Mouse (Mus musculus) heart, embryonic 13.5 days (tissue): Measurements from ENCODE around the gene Scly. TPM values are rescaled to one million over a fixed set of nuclear protein-coding genes. Genes with fewer than 3 reads are reported as not detected.

ENCODE experiments used
- ATAC-seq: fragments of 200-750 bp; cut with Nextera tagmentation; 2 replicates; pipeline ENCODE4 v1.8.0; 2017; ENCODE audit warnings: moderate TSS enrichment; ENCODE audit not compliant: insufficient number of reproducible peaks, low FRiP score, low TSS enrichment; ENCODE audit errors: extremely low read depth
- H3K27ac ChIP-seq: fragments of 300-500 bp; sonication (generic); replicated peaks from 2 replicates; pipeline ENCODE4 v1.5.1; 2015; ENCODE audit warnings: moderate library complexity, mild to moderate bottlenecking, inconsistent platforms
- H3K27me3 ChIP-seq: fragments of 300-500 bp; sonication (generic); replicated peaks from 2 replicates; pipeline ENCODE4 v1.6.1; 2015; ENCODE audit warnings: mild to moderate bottlenecking, inconsistent platforms
- H3K36me3 ChIP-seq: fragments of 300-500 bp; sonication (generic); 2 replicates; pipeline ENCODE4 v1.6.1; 2015; ENCODE audit warnings: mild to moderate bottlenecking, inconsistent platforms
- H3K4me1 ChIP-seq: fragments of 300-500 bp; sonication (generic); 2 replicates; pipeline ENCODE4 v1.6.1; 2015; ENCODE audit warnings: inconsistent platforms
- H3K4me2 ChIP-seq: fragments of 300-500 bp; sonication (generic); 2 replicates; pipeline ENCODE4 v1.6.1; 2015; ENCODE audit warnings: inconsistent platforms, mild to moderate bottlenecking, moderate library complexity
- H3K4me3 ChIP-seq: fragments of 300-500 bp; sonication (generic); 2 replicates; pipeline ENCODE4 v1.5.1; 2015; ENCODE audit warnings: moderate library complexity, mild to moderate bottlenecking, inconsistent platforms
- H3K9ac ChIP-seq: fragments of 300-500 bp; sonication (generic); 2 replicates; pipeline ENCODE4 v1.6.1; 2015; ENCODE audit warnings: inconsistent platforms, mild to moderate bottlenecking, moderate library complexity
- H3K9me3 ChIP-seq: fragments of 300-500 bp; sonication (generic); 2 replicates; pipeline ENCODE4 v1.6.1; 2016; ENCODE audit warnings: inconsistent platforms
- WGBS: fragments of 180-500 bp; shearing (Covaris S2); methylation state at CpG from one replicate; pipeline ENCODE4 v1.1.7; 2015; ENCODE audit warnings: mixed read lengths; 5-methylcytosine and 5-hydroxymethylcytosine counted together
- polyA plus RNA-seq: library from polyadenylated mRNA; unstranded; fragments of >200 nt; fragmentation: Nextera tagmentation; extraction: Ambion mirVana; gene quantifications from 2 replicates; pipeline ENCODE4 v1.2.1, GENCODE M21; 2015

Gene Scly
- polyA plus RNA-seq, 1 experiment from 2014 or later, result 12.6 TPM

- WGBS, result 95% methylated on average over 4 of the region's 4 CpGs
- no peak overlapping the region for H3K27ac ChIP-seq
- H3K36me3 ChIP-seq, result peaks cover 80% of the 10 kb centered on the region
- no peak overlapping the region for H3K9ac ChIP-seq
- ATAC-seq, result no peak
- no peak overlapping the region for H3K4me2 ChIP-seq
- H3K9me3 ChIP-seq, result no peaks in the 10 kb centered on the region
- 0 out of 2 replicates have a peak, but pooled peaks cover 3% of the 10 kb centered on the region for H3K4me1 ChIP-seq
- H3K27me3 ChIP-seq, result no peaks in the 10 kb centered on the region
- H3K4me3 ChIP-seq, result no peak overlapping the region
Observed at GRCm38 (mm10) chr1:91276581-91276980, 21.6 kb upstream of the Scly start.

GRCm38 (mm10) chr1:91277480-91277879 is 20.7 kb upstream of the Scly start:
- H3K4me1 ChIP-seq, result 0 out of 2 replicates have a peak, but pooled peaks cover 3% of the 10 kb centered on the region
- no peak overlapping the region for H3K27ac ChIP-seq
- H3K9ac ChIP-seq, result no peak overlapping the region
- H3K9me3 ChIP-seq, result no peaks in the 10 kb centered on the region
- peaks cover 86% of the 10 kb centered on the region for H3K36me3 ChIP-seq
- no peak overlapping the region for H3K4me2 ChIP-seq
- no peak overlapping the region for H3K4me3 ChIP-seq
- H3K27me3 ChIP-seq, result no peaks in the 10 kb centered on the region
- no peak for ATAC-seq
- 87% methylated on average over 2 of the region's 2 CpGs for WGBS

- ATAC-seq, result no peak
- peaks cover 87% of the 10 kb centered on the region for H3K36me3 ChIP-seq
- WGBS, result 89% methylated on average over 3 of the region's 3 CpGs
Observed at GRCm38 (mm10) chr1:91278410-91279119, 19.6 kb upstream of the Scly start.

GRCm38 (mm10) chr1:91279126-91279525 is 19.0 kb upstream of the Scly start:
- Histone ChIP-seq H3K4me3 (no peak overlapping the region), H3K27ac (no peak overlapping the region), H3K9me3 (no peaks in the 10 kb centered on the region), H3K36me3 (peaks cover 91% of the 10 kb centered on the region), H3K27me3 (no peaks in the 10 kb centered on the region), H3K4me2 (no peak overlapping the region), H3K9ac (no peak overlapping the region), H3K4me1 (0 out of 2 replicates have a peak, but pooled peaks cover 3% of the 10 kb centered on the region)
- no peak for ATAC-seq
- 73% methylated on average over 1 of the region's 1 CpGs for WGBS

More at GRCm38 (mm10) chr1:91278410-91279119, 19.6 kb upstream of the Scly start:
- H3K4me1 ChIP-seq, result 0 out of 2 replicates have a peak, but pooled peaks cover 3% of the 10 kb centered on the region
- H3K4me2 ChIP-seq, result no peak overlapping the region
- H3K9ac ChIP-seq, result no peak overlapping the region
- H3K4me3 ChIP-seq, result no peak overlapping the region
- no peaks in the 10 kb centered on the region for H3K27me3 ChIP-seq
- no peak overlapping the region for H3K27ac ChIP-seq
- no peaks in the 10 kb centered on the region for H3K9me3 ChIP-seq

- 69% methylated on average over 1 of the region's 1 CpGs for WGBS
- Histone ChIP-seq H3K4me1 (no peaks in the 10 kb centered on the region), H3K4me3 (no peak overlapping the region), H3K27me3 (no peaks in the 10 kb centered on the region), H3K36me3 (peaks cover 94% of the 10 kb centered on the region), H3K27ac (no peak overlapping the region), H3K9me3 (no peaks in the 10 kb centered on the region), H3K9ac (no peak overlapping the region), H3K4me2 (no peak overlapping the region)
- no peak for ATAC-seq
Observed at GRCm38 (mm10) chr1:91282582-91282981, 15.6 kb upstream of the Scly start.

- ATAC-seq, result no peak
- 96% methylated on average over 1 of the region's 1 CpGs for WGBS
- no peak overlapping the region for H3K27ac ChIP-seq
- H3K27me3 ChIP-seq, result no peaks in the 10 kb centered on the region
- H3K36me3 ChIP-seq, result peaks cover 71% of the 10 kb centered on the region
- no peak overlapping the region for H3K9ac ChIP-seq
- no peaks in the 10 kb centered on the region for H3K4me1 ChIP-seq
- no peaks in the 10 kb centered on the region for H3K9me3 ChIP-seq
- H3K4me2 ChIP-seq, result no peak overlapping the region
- H3K4me3 ChIP-seq, result no peak overlapping the region
Observed at GRCm38 (mm10) chr1:91289375-91289774, 8.8 kb upstream of the Scly start.

- H3K9ac ChIP-seq, result no peak overlapping the region
- H3K27ac ChIP-seq, result no peak overlapping the region
- no peaks in the 10 kb centered on the region for H3K9me3 ChIP-seq
- H3K4me3 ChIP-seq, result no peak overlapping the region
- H3K36me3 ChIP-seq, result peaks cover 50% of the 10 kb centered on the region
- WGBS, result 90% methylated on average over 11 of the region's 11 CpGs
- no peaks in the 10 kb centered on the region for H3K27me3 ChIP-seq
- H3K4me2 ChIP-seq, result no peak overlapping the region
- no peaks in the 10 kb centered on the region for H3K4me1 ChIP-seq
- no peak for ATAC-seq
Observed at GRCm38 (mm10) chr1:91292101-91292825, 5.9 kb upstream of the Scly start.

GRCm38 (mm10) chr1:91295544-91295943 is 2.6 kb upstream of the Scly start:
- no peak for ATAC-seq
- 77% methylated on average over 6 of the region's 6 CpGs for WGBS

GRCm38 (mm10) chr1:91299026-91299706 is 1.0 kb downstream of the Scly start:
- 76% methylated on average over 13 of the region's 13 CpGs for WGBS
- H3K9me3 ChIP-seq, result no peaks in the 10 kb centered on the region
- H3K4me1 ChIP-seq, result peaks cover 18% of the 10 kb centered on the region
- H3K27ac ChIP-seq, result no peak overlapping the region
- H3K4me2 ChIP-seq, result peak overlapping the region; percentile 80
- H3K27me3 ChIP-seq, result no peaks in the 10 kb centered on the region
- peaks cover 32% of the 10 kb centered on the region for H3K36me3 ChIP-seq
- no peak for ATAC-seq
- peak overlapping the region; percentile 90 for H3K9ac ChIP-seq
- H3K4me3 ChIP-seq, result peak overlapping the region; percentile 91

More at GRCm38 (mm10) chr1:91295544-91295943, 2.6 kb upstream of the Scly start:
- no peaks in the 10 kb centered on the region for H3K27me3 ChIP-seq
- no peak overlapping the region for H3K27ac ChIP-seq
- H3K9ac ChIP-seq, result no peak overlapping the region
- peaks cover 18% of the 10 kb centered on the region for H3K4me1 ChIP-seq
- no peak overlapping the region for H3K4me3 ChIP-seq
- no peak overlapping the region for H3K4me2 ChIP-seq
- peaks cover 23% of the 10 kb centered on the region for H3K36me3 ChIP-seq
- no peaks in the 10 kb centered on the region for H3K9me3 ChIP-seq

- Histone ChIP-seq H3K4me1 (peaks cover 18% of the 10 kb centered on the region), H3K36me3 (peaks cover 33% of the 10 kb centered on the region), H3K27ac (no peak overlapping the region), H3K27me3 (no peaks in the 10 kb centered on the region), H3K9me3 (no peaks in the 10 kb centered on the region), H3K4me2 (peak overlapping the region; percentile 80; the same call in 1 of the 2 replicates), H3K9ac (peak overlapping the region; percentile 90; the same call in 1 of the 2 replicates), H3K4me3 (no peak overlapping the region; the same call in 1 of the 2 replicates)
- no peak for ATAC-seq
- WGBS, result 78% methylated on average over 5 of the region's 5 CpGs
Observed at GRCm38 (mm10) chr1:91299707-91300426, 1.7 kb downstream of the Scly start.
